Mouse (Mus musculus) neural tube, embryonic 11.5 days (tissue): ENCODE measurements around the gene Slc10a2. TPM values are rescaled to one million over a fixed set of nuclear protein-coding genes. Genes with fewer than 3 reads are reported as not detected.

Experiments
- ATAC-seq: fragments of 200-750 bp; cut with Nextera tagmentation; 2 replicates; pipeline ENCODE4 v1.8.0; 2017; ENCODE audit warnings: moderate number of reproducible peaks, mild to moderate bottlenecking, moderate TSS enrichment, moderate library complexity; ENCODE audit not compliant: insufficient read depth, low FRiP score, low TSS enrichment
- DNase-seq: peaks from one replicate; pipeline ENCODE4 v3.0.0-alpha.2; 2015; ENCODE audit warnings: low spot score
- H3K27ac ChIP-seq: fragments of 300-500 bp; sonication (generic); 2 replicates; pipeline ENCODE4 v1.5.1; 2014; ENCODE audit warnings: low read depth, mild to moderate bottlenecking, low read length
- H3K27me3 ChIP-seq: fragments of 300-500 bp; sonication (generic); 2 replicates; pipeline ENCODE4 v1.6.1; 2014; ENCODE audit warnings: mild to moderate bottlenecking, low read length, mixed read lengths; ENCODE audit not compliant: control insufficient read depth, insufficient read depth
- H3K36me3 ChIP-seq: fragments of 300-500 bp; sonication (generic); 2 replicates; pipeline ENCODE4 v1.6.1; 2014; ENCODE audit warnings: mild to moderate bottlenecking, low read length, moderate library complexity, mixed read lengths; ENCODE audit not compliant: control insufficient read depth, insufficient read depth
- H3K4me1 ChIP-seq: fragments of 300-500 bp; sonication (generic); 2 replicates; pipeline ENCODE4 v1.6.1; 2014; ENCODE audit warnings: low read length, mixed read lengths; ENCODE audit not compliant: control insufficient read depth, insufficient read depth
- H3K4me2 ChIP-seq: fragments of 300-500 bp; sonication (generic); 2 replicates; pipeline ENCODE4 v1.6.1; 2014; ENCODE audit warnings: low read depth, mild to moderate bottlenecking, moderate library complexity
- H3K4me3 ChIP-seq: fragments of 300-500 bp; sonication (generic); 2 replicates; pipeline ENCODE4 v1.5.1; 2014; ENCODE audit warnings: low read depth, low read length
- H3K9ac ChIP-seq: fragments of 300-500 bp; sonication (generic); 2 replicates; pipeline ENCODE4 v1.6.1; 2014; ENCODE audit warnings: mild to moderate bottlenecking, low read length
- H3K9me3 ChIP-seq: fragments of 300-500 bp; sonication (generic); 2 replicates; pipeline ENCODE4 v1.6.1; 2016; ENCODE audit warnings: low read length; ENCODE audit not compliant: control insufficient read depth
- WGBS: fragments of 180-500 bp; shearing (Covaris S2); extraction: QIAGEN DNeasy Blood & Tissue Kit; methylation state at CpG from one replicate; pipeline ENCODE4 v1.1.7; 2014; 5-methylcytosine and 5-hydroxymethylcytosine counted together
- polyA plus RNA-seq: library from polyadenylated mRNA; unstranded; fragments of >200 nt; fragmentation: Nextera tagmentation; extraction: Ambion mirVana; gene quantifications from 2 replicates; pipeline ENCODE4 v1.2.1, GENCODE M21; 2014

Slc10a2 gene
- polyA plus RNA-seq, 1 experiment from 2014 or later = not detected

DNA sequence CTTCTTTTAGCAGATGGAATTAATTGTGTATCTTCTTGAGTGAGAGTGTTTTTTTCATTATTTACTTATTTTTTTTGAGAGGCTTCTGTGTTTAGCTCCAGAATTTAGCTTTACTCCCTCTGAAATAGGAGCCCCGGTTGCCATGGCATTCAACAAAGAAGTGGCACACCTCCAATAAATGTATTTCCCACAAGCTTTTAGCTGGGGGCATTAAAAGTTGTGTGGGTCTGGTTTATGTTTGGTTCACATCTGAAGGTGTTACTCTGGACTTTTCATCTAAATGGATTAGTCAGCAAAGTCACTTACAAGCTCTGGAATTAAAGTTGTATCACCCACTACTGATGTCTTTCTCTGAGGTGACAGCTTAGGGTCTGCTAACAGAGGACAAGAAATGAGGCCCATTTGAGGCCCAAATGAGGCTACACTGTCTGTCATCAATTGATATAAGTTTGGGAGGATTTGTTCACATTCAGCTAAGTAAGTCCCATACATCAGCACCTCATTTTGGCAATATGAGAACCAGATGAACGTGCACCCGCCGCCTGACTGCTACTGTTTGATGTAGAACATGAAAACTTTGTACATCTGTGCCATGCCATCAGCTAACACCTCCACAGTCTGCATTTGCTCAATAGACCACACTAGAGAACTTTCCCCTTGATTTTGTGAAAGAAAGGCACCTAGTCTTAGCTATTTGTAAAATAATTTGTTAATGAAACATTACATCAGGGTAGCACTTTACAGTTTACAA, 66.2 kb downstream of the Slc10a2 start:
- no peak for DNase-seq
- WGBS = 92% methylated on average over 4 of the region's 4 CpGs
- ATAC-seq = no peak

More for the DNA sequence above, 66.2 kb downstream of the Slc10a2 start:
- H3K36me3 ChIP-seq = no peaks in the 10 kb centered on the region
- no peak overlapping the region for H3K4me3 ChIP-seq
- no peak overlapping the region for H3K9ac ChIP-seq
- H3K9me3 ChIP-seq = no peaks in the 10 kb centered on the region
- H3K27me3 ChIP-seq = no peaks in the 10 kb centered on the region
- H3K4me1 ChIP-seq = no peaks in the 10 kb centered on the region
- no peak overlapping the region for H3K4me2 ChIP-seq
- no peak overlapping the region for H3K27ac ChIP-seq
